Mouse (Mus musculus): ENCODE measurements around the gene Catsper2.
A peak's percentile ranks its signal among the peaks of the same experiment; 100 is the strongest.
"Not testable (repeated sequence)": the region's sequence is repeated elsewhere in the genome, so short reads cannot be mapped to it uniquely, and the experiment has no call there.

The Catsper2 gene

DNA sequence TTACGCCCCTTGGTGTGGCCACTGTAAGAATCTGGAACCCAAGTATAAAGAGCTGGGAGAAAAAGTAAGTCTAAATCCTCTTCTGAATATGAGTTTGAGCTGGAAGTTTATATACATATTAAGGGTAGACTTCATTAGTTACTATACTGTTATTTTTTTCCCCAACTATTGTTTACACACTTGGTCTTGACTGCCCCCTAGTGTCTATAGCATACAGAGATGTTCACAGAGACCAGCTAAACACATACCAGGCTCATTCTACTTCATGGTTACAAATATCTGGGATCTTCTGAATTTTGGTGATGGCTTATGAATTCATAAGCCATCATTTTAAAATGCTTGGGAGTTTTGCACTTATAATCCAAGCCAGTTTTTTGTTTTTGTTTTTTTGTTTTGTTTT, 21.3 kb upstream of the Catsper2 start:
- DNase-seq (ENCODE audit: low read depth), result peak; percentile 76

GRCm38 (mm10) chr2:121425890-121426289, 12.3 kb upstream of the Catsper2 start:
- no peak for DNase-seq (ENCODE audit: low read depth)

DNA sequence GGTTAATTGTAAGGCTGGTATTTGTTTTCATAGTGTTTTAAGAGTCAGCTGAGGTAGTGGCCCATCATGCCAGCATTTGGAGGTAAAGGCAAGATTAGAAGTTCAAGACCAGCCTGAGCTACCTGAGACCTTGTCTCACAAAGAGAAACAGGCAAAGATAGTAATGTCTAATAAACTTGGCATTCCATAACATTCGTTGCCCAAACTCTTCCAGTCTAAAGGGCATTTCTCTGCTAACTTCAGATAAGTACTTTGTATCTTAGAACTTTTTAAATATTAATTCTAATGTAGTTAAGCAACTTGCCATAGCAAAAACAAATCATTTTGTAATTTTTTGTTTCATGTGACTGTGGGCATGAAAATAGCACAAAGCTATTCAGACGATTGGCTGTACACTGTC, 9.6 kb upstream of the Catsper2 start:
- DNase-seq (ENCODE audit: low read depth), result no peak

GRCm38 (mm10) chr2:121418476-121418875, 4.9 kb upstream of the Catsper2 start:
- DNase-seq (ENCODE audit: low read depth), result no peak

GRCm38 (mm10) chr2:121416356-121416755, 2.8 kb upstream of the Catsper2 start:
- DNase-seq (ENCODE audit: low read depth), result no peak

GRCm38 (mm10) chr2:121415591-121415990, 2.0 kb upstream of the Catsper2 start:
- no peak for DNase-seq (ENCODE audit: low read depth)

DNA sequence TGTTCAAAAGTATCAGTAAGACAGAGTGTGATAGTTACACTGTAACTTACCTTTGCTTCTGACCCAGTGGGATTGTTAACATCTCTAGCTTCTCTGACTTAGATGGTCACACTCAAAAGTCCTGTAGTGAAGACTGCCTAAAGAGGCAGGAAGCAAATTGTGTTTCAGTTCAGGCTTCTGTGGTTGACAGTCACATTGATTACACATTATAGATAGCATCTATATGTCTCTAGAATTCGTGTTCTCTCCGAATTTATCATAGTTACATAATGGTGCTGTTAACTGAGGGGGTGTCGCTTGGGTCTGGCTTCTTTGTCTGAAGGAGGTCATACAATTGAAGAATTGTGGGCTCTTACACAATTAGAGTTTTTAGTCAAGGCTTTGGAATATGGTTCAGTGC, 1.5 kb upstream of the Catsper2 start:
- DNase-seq (ENCODE audit: low read depth), result no peak

DNA sequence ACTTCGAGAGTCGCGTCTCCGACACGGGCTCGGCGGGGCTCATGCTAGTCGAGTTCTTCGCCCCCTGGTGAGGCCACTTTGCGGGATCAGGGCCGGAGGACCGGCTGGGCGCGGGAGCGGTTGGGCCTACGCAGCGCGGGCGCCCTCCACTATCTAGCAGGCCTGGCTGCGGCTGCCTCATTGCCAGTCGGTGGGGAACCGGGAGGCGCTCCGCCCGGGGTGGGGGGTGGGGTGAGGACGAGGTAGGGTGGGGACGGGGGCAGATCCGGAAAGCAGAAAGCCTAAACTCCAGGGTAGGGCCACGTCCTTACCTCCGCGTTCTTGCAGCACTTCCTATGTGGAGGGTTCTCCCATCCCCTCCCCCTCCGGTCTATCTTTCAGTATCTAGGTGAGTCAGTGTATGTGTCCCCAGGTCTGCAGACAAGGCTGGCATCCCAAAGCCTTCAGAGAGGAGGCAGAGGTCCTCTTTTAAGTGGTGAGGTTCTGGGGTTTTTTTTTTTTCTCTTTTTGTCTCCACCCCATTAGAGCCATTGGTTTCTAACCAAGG, 620 bp upstream of the Catsper2 start:
- peak; percentile 50 for DNase-seq (ENCODE audit: low read depth)

DNA sequence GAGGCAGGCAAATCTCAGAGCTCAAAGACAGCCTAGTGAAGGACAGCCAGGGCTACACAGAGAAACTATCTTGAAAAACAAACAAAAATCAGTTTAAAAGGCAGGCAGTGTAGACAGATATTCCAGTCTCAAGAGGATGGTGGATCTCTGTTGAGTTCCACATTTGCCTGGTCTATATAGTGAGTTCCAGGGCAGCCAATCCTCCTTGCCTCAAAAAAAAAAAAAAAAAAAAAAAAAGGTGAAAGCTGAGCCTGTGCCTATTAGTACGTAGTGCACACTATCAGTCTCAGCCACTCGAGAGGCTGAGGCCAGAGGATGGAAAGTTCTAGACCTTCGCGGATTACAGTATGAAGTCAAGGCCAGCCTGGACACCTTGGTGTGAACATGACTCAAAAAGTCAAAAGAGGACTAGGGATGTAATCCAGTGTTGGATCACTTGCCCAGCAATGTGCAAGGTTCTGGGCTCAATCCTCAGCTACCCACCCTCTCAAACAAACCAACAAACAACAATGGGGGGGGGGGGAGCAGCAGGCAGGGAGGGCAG, 677 bp downstream of the Catsper2 start:
- DNase-seq (ENCODE audit: low read depth), result peak; percentile 9

GRCm38 (mm10) chr2:121408160-121408559, 5.4 kb downstream of the Catsper2 start:
- DNase-seq (ENCODE audit: low read depth), result peak; percentile 62

DNA sequence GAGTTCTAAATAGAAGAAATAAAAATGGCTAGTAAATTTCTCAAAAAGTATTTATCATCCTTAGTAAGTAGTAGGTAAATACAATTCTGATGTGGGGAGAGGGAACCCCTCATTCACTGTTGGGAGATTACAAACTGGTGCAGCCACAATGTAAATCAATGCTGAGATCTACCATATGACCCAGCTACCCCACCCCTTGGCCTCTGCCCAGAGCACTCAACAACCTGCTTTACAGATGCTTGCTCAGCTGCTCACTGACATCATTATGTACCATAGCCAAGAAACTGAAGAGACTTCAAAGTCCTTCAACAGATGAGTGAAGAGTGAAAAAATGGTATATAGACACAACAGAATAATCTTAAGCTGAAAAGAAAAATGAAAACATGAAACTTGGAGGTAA, 10.3 kb downstream of the Catsper2 start:
- DNase-seq (ENCODE audit: low read depth), result peak; percentile 15

- DNase-seq (ENCODE audit: low read depth), result peak; percentile 92
These were observed 17.0 kb downstream of the Catsper2 start for GRCm38 (mm10) chr2:121396624-121397023.

DNA sequence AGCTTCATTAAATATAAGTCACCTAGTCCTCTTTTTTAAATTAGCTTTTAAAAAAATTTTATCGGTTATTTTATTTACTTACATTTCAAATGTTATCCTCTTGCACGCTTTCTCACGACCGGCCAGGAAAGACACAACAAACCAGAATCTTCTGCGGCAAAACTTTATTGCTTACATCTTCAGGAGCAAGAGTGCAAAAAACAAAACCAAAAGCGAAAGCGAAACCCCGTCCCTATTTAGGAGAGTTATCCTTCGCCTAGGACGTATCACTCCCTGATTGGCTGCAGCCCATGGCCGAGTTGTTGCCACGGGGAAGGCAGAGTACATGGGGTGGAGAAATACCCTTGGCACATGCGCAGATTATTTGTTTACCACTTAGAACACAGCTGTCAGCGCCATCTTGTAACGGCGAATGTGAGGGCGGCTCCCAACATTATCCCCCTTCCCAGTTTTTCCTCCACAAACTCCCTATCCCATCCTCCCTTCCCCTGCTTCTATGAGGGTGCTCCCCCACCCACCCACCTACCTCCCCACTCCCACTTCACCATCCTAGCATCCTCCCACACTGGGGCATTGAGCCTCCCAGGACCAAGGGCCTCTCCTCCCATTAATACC, 26.5 kb downstream of the Catsper2 start, which contains the start of gene Strc:
Gene Strc, minus strand, starts transcription at position 208 of the 615 bp plus-strand sequence.
- DNase-seq (ENCODE audit: low read depth), result not testable (repeated sequence)

DNA sequence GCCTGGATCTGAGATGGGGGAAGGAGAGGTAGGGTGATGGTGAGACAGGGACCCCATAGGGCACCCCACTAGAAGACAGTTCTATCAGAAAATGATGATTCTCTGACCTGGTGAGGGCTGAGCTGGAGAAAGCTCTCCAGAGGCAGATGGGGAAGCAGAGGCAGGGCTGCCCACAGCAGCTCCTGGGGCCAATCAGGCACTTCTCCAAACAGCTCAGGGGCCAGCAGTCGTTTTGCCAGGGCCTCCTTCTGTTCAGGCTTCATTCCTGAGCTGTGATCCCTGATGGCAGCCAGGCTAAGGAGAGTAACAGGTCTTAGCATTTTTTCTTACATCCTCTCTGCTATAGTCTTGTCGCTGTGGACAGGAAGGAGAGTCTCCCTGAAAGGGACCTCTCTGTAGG, 38.8 kb downstream of the Catsper2 start:
- DNase-seq (ENCODE audit: low read depth), result no peak

DNA sequence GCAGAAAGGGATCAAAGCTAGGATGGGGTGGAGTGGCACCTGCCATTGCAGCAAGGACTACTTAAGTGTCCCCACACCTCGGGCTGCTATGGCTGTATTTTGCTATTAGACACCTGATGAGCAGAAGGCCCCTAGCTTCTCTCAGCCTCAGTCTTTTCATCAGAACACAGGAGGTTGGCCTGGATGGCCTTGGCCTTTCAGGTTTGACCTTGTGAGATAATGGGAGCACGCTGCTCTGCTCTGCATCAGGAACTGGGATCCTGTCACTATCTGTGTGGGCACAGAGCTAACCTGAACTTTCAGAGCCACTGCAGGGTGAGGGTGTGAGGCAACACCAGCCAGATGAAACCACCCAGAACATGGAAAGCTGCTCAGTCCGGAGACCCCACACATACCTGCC, 41.3 kb downstream of the Catsper2 start:
- no peak for DNase-seq (ENCODE audit: low read depth)

- no peak for DNase-seq (ENCODE audit: low read depth)
These were observed 42.7 kb downstream of the Catsper2 start for GRCm38 (mm10) chr2:121370921-121371320.

- DNase-seq (ENCODE audit: low read depth), result peak; percentile 76
These were observed 44.8 kb downstream of the Catsper2 start for GRCm38 (mm10) chr2:121368831-121369230.

DNA sequence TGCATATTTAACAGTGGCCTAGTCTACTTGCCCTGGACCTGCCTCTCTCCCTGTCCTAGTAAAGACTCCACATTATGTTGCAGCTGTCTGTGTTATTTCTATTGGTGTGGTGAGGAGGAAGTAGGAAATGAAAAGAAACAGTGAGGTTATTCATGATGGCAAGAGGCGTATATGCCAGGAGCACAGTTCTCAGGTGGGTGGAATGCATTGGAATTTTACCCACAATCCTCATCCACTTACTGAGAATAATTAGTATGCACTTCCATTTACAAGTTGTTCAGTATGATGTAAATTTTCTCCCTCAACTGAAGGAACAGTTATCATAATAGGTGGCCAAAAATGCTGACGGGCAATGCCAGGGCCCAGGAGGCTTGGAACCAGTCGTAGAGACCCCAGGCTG, 49.9 kb downstream of the Catsper2 start:
- no peak for DNase-seq (ENCODE audit: low read depth)

DNA sequence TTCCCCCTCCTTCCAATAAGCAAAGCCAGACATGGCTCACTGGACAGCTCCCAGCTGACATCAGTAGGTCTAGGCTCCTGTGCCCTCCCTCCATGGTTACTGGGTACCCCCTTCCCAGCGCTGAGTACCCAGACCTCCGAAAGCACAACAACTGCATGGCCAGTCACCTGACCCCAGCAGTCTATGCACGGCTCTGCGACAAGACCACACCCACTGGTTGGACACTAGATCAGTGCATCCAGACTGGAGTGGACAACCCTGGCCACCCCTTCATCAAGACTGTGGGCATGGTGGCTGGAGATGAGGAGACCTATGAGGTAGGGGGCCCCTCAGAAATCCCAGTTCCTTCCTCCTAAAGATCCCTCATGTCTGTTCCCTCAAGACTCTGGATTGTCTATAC, 54.1 kb downstream of the Catsper2 start:
- DNase-seq (ENCODE audit: low read depth), result no peak

DNA sequence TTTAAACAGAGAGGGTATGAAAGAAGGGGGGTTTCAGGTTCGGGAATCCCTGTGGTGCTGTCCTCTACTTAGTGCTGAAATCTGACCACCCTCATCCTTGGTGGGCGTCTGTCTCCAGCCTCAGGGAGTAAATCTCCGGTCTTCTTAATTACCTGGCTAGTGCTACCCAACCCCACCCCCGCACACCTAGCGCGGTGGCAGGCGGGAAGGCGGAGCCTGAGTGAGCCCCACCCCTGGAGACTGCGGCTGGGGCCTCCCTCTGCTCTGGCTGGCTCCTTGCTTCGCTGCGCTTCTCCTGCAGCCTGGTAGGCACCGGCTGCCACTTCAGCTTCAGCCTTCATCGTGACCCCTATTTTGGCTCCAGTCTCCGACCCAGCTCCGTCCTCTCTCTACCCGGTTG, 55.2 kb downstream of the Catsper2 start:
- peak; percentile 39 for DNase-seq (ENCODE audit: low read depth)

- no peak for DNase-seq (ENCODE audit: low read depth)
These were observed 55.6 kb downstream of the Catsper2 start for GRCm38 (mm10) chr2:121357961-121358360.

- DNase-seq (ENCODE audit: low read depth), result no peak
These were observed 56.1 kb downstream of the Catsper2 start, which contains the start of gene Ckmt1 for GRCm38 (mm10) chr2:121357494-121357893. Gene Ckmt1 (plus strand): TSS chr2:121357714.

GRCm38 (mm10) chr2:121354820-121355592, 58.6 kb downstream of the Catsper2 start, which contains the start of gene Ppip5k1:
Gene Ppip5k1 (minus strand): TSS chr2:121355396.
- peak; percentile 97 for DNase-seq (ENCODE audit: low read depth)
